Mouse (Mus musculus) urinary bladder, postnatal 10 days (tissue): ENCODE results near the gene Slit1.

Experiments
- DNase-seq: peaks from one replicate; pipeline ENCODE4 v3.0.0; 2022; ENCODE audit warnings: low spot score

Slit1 gene

DNA sequence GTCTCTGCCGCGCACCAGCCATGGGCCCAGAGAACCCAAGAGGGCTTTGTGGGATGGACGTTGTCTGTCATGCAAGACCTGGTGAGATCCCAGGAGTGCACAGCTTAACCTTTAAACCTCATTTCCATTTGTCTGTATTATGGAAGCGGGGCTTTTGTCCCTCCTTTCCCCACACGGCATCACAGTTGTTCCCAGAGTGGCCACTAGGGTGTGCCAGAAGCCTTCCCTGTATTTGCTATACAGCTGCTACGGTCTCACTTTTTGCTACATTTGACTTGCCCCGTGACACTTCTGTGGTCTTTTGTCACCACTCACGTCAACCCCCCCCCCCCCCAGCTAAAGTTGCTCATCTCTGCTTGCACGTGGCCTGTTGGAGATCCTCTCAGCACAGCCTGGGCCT, 87.5 kb downstream of the Slit1 start:
- DNase-seq: no peak

DNA sequence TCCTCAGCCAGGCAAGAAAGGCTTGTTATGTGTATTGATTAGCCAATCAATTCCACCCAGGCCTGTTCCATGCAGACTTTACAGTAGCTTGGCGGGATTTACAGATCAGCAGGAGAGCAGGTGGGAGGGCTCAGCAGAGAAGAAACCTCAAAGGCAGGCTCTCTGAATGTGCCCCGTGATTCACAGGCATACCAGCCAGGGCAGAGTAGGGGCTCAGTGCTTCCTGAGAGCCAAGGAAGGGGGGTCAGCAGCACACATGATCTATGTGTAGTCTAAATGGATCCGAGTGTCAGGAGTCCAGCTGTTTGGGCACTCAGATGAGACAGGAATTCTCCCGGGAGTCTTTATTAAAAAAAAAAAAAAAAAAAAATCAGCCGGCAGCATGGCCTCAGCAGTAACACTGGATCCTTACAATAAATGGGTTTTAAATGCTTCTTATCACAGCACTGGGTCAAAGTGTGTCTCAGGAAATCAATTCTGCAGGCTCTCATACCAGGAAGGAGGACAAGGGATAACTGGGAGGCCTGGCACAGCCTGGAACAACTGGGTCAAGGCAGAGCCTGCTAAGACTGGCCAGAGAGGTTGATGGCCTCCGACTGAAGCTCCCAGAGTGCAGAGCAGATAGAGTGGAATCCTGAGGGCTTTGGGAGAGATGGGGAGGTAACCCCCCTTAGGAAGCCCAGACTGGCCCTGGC, 88.2 kb downstream of the Slit1 start:
- DNase-seq: no peak

DNA sequence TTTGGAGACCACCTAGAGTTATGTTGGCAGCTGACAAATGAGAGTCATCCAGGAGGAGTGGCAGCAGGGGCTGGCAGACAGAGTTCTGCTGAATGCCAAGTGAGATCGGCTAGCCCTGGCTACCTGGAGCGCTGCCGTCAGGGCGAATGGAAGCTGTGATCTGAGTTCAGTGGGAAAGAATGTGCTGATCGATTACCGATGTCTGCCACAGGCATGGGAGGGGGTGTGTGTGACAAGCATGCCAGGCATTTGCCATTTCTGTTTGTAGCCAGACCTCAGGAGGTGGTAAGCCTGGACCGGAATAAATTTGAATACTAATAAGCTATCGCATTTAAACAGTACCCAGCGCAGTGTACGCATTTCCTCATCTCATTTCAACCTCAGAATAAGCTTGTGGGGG, 91.5 kb downstream of the Slit1 start:
- DNase-seq: no peak

- no peak for DNase-seq
Observed at GRCm38 (mm10) chr19:41649394-41649793, 94.1 kb downstream of the Slit1 start.

DNA sequence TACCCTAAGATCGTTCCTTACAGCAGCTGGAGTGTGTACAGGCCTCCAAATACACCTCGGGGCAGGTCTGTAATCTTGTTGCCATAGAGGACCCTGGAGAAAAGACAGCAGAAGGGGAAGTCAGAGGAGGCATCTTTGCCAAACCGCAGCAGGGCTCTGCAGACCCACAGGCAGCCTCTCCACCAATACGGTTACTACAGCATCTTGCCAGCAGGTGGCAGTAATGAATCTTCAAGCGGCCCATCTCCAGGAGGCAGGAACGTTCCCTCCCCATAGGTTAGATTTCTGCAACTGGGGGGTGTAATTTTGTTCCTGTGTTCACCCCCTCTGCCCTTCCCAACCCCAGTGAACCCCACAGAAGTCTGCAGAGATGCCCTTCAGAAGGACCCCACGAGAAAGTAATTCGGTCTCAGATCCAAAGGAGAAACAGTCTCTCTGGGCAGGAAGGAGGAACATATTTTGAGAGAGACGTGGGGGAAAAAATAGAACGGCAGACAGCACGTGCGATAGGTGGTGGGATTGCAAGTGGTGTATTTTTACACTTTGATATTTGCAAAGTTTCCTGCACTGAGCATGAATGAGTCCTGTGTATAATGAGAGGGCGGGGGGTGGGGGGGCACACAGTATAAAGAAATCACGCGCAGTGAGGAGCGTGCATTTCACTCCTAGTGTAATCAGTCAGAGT, 96.4 kb downstream of the Slit1 start:
- DNase-seq: no peak

DNA sequence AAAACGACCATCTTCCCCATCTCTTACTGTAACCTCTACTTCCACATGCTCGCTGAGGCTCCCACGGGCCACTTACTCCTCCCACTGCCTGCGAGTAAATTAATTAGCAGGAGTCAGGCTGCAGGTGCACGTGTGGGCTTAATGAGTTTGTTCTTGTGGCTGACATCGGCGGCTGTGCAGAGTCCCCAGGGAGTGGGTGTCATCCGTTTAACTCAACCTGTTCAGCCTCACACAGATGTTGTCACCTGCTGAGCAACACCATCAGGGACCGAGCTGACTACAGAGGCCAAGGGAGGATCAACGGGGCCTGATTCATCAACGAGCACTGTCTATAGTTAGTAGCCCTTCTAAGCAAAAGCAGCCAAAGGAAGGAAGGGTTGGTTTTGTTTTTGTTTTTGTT, 100.5 kb downstream of the Slit1 start:
- DNase-seq: no peak

GRCm38 (mm10) chr19:41634999-41635398, 108.5 kb downstream of the Slit1 start:
- DNase-seq: no peak

- no peak for DNase-seq
Observed at GRCm38 (mm10) chr19:41634099-41634498, 109.4 kb downstream of the Slit1 start.

DNA sequence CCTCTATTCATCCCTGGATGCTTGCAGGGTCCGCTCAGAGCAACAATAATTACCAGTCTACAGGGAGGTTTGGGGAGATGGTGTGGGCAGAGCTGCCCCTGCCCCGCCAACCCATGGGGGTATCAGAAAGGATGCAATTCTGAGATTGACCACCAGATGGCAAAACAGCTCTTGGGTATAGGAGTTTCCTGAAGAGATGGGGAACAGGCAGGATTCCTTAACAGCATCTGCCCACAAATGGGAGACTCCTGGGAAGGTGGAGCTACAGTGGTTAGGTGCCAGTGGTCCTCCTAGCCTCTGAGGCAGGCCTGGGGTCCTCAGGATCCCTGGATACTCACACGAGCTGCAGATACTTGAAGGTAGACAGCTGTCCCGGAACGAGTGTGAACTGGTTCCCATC, 113.9 kb downstream of the Slit1 start:
- no peak for DNase-seq

- no peak for DNase-seq
Observed at GRCm38 (mm10) chr19:41628970-41629369, 114.5 kb downstream of the Slit1 start.

DNA sequence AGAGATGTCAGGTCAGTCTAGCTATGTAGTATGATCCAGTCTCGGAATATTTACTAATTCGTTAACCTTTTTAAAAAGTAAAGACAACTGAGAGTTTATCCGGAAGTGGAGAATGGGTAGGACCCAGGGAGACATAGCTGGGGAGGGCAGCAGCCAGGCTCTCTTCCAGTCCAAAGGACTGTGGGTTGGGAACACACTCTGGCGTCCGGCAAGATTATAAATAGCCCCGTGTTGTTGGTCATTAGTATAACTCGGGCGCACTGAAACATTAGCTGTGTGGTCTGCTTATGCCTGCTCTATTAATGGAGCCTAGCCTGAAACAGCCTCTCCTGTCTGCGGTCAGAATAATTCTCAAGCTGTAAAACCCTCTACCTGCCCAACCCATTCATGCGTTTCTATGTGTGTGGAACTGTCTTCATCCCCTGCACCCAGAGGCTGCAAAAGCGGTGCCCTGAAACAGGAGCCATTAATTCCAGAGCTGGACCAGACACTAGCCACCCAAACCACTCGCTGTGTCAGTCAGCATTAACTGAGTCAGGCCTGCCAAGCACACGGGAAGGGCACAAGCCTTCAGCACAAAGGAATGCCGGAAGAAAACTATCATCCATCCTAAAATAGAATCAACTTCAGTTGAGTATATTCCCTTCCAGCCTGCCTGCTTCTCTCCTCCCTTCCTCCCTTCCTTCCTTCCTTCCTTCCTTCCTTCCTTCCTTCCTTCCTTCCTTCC, 122.9 kb downstream of the Slit1 start:
- DNase-seq: no peak

DNA sequence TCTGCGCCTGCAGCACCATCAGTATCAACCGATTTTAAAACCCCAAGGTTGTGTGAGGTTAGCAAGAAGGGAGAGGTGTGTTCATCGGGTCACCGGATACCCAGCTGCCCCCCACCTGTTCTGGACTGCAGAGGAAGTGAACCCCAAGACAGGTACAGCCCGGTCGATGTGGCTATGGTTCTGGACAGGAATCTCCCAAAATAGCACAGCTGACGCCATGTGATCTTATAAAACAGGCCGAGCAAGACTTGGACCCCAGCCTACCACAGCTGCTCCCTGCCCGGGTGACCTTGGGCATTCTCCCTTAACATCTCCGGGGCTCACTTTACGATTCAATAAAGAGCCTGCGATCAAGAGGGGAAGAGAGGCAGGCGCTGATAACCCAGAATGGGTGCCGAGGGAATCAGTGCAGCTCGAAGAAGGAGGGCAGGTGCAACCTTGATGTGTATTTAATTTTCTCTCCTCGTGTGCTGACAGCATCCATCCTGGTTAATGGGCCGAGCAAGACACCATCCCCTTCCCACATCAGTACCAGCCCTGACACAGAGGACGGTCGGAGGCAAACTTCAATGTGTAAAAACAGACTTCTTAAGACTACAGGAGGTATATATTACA, 124.6 kb downstream of the Slit1 start:
- no peak for DNase-seq

DNA sequence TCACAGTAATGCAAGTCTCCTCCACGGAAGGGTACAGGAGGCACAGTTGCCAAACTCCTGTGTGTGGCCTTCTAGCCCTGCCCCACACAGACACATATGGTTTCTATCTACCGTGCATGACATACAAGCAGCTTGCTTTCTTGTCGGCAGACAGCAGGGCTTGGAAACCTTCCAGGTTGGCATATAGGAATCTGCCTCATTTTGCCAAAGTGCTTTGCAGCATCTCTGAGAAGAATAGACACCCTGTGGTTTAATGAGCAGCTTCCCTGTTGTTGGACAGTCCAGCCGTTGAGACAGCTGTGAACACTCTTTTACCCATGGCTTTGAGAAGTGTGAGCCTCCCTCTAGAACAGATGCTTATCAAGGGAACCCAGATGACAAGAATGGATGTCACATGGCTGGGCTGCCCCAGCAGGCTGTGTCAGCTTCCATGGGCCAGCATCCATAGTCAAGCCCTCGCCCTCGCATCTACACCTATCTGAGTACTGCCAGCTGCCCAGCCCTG, 125.3 kb downstream of the Slit1 start:
- no peak for DNase-seq

GRCm38 (mm10) chr19:41617102-41617501, 126.4 kb downstream of the Slit1 start:
- DNase-seq: no peak

DNA sequence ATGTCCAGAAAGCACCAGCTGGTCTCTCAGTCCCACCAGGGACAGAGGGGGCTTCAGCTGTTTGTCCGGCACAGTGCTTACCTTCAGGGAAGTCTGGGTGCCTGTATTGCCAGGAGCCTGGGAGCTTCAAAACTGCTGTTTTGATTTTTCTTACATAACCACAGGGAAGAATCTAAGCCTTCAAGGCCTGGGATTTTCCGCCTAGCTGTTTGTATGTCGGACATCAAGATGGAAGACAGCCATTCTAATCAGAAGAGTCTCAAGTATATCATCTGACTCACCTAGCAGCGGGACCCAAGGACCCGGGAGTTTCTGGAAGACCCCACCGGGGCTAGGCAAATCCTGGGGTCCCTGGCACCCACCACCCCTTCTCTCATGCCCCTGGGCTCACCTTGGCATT, 127.2 kb downstream of the Slit1 start:
- DNase-seq: no peak

DNA sequence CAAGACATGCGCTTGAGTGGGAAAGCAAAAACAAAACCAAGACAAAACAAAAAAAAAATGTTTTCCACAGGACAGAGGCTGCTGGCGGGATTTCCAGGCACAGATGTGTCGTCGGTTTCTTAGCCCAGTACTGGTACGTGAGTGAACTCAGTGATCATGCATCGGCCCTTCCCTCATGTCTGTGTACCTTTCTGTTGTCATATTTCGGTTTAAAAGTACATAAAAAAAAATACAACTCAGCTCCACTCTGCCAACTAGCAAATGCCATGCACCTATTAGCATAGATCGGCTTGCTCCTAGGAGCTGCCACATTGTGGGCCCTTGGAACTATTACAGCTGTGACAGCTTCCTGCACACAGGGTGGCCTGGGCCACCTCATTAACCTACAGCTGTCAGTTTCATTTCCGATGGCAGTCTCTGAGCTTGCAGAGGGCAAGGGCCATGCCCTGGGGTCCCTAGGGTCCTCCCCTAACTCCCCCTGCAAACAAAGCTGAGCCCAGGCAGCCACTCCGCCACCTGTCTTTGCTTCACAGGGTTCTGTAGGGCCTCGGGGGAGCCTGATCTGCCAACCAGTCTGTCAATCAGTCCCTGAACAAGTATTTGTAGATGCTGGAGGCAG, 127.8 kb downstream of the Slit1 start:
- DNase-seq: no peak

DNA sequence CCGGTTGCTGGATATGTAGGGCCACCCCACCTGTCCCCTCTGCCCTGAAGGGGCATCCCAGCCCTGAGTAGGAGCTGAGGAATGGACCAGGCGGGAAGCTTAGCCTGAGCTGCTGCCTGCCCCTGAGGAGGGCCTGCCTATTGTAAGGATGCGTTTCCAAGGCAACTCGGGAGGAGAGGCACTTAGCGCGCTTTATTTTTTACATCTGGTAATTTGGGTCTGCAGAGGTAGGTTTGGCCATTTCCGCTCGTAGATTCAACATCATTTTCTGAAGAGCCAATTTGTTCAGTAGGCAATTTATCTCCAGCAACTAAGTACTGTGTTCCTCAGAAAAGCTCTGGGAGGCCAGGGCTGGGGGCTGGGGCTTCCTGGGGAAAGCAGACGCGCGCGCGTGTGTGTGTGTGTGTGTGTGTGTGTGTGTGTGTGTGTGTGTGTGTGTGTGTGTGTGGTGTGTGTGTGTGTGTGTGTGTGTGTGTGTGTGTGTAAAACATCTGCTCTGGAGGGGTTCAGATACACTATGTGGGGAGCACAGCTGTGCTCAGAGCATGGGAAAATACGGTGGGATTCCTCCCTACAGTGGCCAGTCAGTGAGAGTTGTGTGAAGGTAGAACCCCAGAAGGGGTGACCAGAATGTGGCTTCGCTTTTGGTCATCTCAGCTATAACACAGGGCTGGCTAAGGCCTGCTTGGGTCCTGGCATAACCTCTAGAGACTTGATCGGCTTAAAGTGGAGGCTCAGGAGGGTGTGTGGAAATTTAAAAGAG, 130.0 kb downstream of the Slit1 start:
- DNase-seq: no peak

DNA sequence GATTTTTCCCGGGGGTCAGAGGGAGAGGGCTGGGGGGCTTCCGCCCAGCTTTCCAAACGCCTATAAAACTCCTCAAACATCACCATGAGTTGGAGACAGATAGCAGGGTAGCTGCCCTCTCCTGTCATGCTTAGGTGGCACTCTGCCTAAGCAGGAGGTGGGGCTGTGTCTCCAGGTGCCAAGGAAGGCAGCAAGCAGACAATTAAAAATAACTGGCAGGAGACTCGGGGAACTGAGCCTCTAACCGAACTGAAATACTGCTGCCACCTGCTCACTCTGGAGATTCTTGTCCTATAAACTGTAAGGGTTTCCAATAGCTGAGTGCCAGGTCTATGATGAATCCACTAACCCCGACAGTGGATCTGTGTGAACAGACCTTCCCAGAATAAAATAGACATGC, 131.8 kb downstream of the Slit1 start:
- DNase-seq: no peak

GRCm38 (mm10) chr19:41606208-41606987, 137.1 kb downstream of the Slit1 start:
- DNase-seq: no peak

DNA sequence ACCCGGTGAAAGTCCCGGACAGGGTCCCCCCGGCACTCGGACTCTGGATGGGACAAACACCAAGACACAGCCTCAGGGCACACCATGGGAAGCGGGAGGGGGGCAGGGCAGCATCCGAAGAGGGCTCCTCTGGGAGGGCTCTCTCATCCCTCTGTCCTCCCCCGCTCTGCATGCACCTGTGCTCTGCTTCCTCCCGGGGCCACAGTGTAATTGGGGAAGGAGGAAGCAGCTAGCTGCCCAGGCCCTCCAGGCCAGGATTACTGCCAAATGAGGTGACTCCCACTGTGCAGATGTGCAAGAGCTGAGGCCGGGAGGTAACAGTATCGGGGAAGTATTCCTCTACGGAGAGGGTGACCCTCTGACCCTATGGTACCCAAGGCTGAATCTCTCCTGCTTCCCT, 142.8 kb downstream of the Slit1 start:
- no peak for DNase-seq
